Mouse (Mus musculus) spleen, postnatal 14 days (tissue): Measurements from ENCODE around the gene Tmem165.

ENCODE experiments used
- DNase-seq, 2 experiments: peaks; one replicate each; pipeline ENCODE4 v3.0.0; 2021 to 2022; ENCODE audit warnings: low spot score in 2 of 2

The Tmem165 gene

GRCm38 (mm10) chr5:76171039-76171438 is 12.6 kb upstream of the Tmem165 start:
- DNase-seq, result no peak

- DNase-seq, result no peak
These were observed 8.6 kb upstream of the Tmem165 start for GRCm38 (mm10) chr5:76175051-76175450.

GRCm38 (mm10) chr5:76176411-76176810 is 7.3 kb upstream of the Tmem165 start:
- DNase-seq, result no peak

GRCm38 (mm10) chr5:76176841-76177240 is 6.8 kb upstream of the Tmem165 start:
- no peak for DNase-seq

GRCm38 (mm10) chr5:76177664-76178063 is 6.0 kb upstream of the Tmem165 start:
- no peak for DNase-seq

- no peak for DNase-seq
These were observed 4.5 kb upstream of the Tmem165 start for GRCm38 (mm10) chr5:76179171-76179570.

GRCm38 (mm10) chr5:76179791-76180190 is 3.9 kb upstream of the Tmem165 start:
- DNase-seq, result no peak

- DNase-seq, result no peak
These were observed 1.4 kb upstream of the Tmem165 start for GRCm38 (mm10) chr5:76182326-76182725.

- no peak for DNase-seq
These were observed 484 bp upstream of the Tmem165 start for GRCm38 (mm10) chr5:76183043-76183749.

GRCm38 (mm10) chr5:76184286-76185080 is 803 bp downstream of the Tmem165 start:
- peak; percentile 45 to 46 for DNase-seq

- DNase-seq, result no peak
These were observed 4.2 kb downstream of the Tmem165 start for GRCm38 (mm10) chr5:76187885-76188284.

GRCm38 (mm10) chr5:76190609-76191008 is 6.9 kb downstream of the Tmem165 start:
- DNase-seq, result no peak

GRCm38 (mm10) chr5:76193075-76193474 is 9.4 kb downstream of the Tmem165 start:
- DNase-seq, result no peak

- no peak for DNase-seq
These were observed 10.8 kb downstream of the Tmem165 start for GRCm38 (mm10) chr5:76194377-76194945.

- no peak for DNase-seq
These were observed 15.7 kb downstream of the Tmem165 start for GRCm38 (mm10) chr5:76199346-76199745.

GRCm38 (mm10) chr5:76203171-76203570 is 19.5 kb downstream of the Tmem165 start:
- DNase-seq, result no peak

GRCm38 (mm10) chr5:76205886-76206285 is 22.2 kb downstream of the Tmem165 start:
- DNase-seq, result no peak

GRCm38 (mm10) chr5:76208066-76208465 is 24.4 kb downstream of the Tmem165 start:
- DNase-seq, result no peak

GRCm38 (mm10) chr5:76216691-76217090 is 33.0 kb downstream of the Tmem165 start:
- DNase-seq, result no peak

- DNase-seq, result no peak
These were observed 47.6 kb downstream of the Tmem165 start for GRCm38 (mm10) chr5:76231171-76231855.

GRCm38 (mm10) chr5:76243274-76243673 is 59.6 kb downstream of the Tmem165 start:
- DNase-seq, result no peak

- DNase-seq, result no peak
These were observed 60.2 kb downstream of the Tmem165 start for GRCm38 (mm10) chr5:76243929-76244328.
